Mouse (Mus musculus) hindbrain, embryonic 16.5 days (tissue): Measurements from ENCODE around the gene Pttg1ip. TPM values are rescaled to one million over a fixed set of nuclear protein-coding genes. Genes with fewer than 3 reads are reported as not detected.

Experiments
- ATAC-seq: fragments of 200-750 bp; cut with Nextera tagmentation; 2 replicates; pipeline ENCODE4 v1.8.0; 2017; ENCODE audit warnings: moderate TSS enrichment, moderate library complexity
- H3K27ac ChIP-seq: fragments of 300-500 bp; sonication (generic); 2 replicates; pipeline ENCODE4 v1.5.1; 2014; ENCODE audit warnings: low read depth, mild to moderate bottlenecking, control low read depth, low read length, moderate library complexity
- H3K27me3 ChIP-seq: fragments of 300-500 bp; sonication (generic); replicated peaks from 2 replicates; pipeline ENCODE4 v1.6.1; 2014; ENCODE audit warnings: low read length; ENCODE audit not compliant: control insufficient read depth, insufficient read depth
- H3K36me3 ChIP-seq: fragments of 300-500 bp; sonication (generic); 2 replicates; pipeline ENCODE4 v1.6.1; 2014; ENCODE audit warnings: mild to moderate bottlenecking, low read length, moderate library complexity, mixed read lengths; ENCODE audit not compliant: control insufficient read depth, insufficient read depth
- H3K4me1 ChIP-seq: fragments of 300-500 bp; sonication (generic); 2 replicates; pipeline ENCODE4 v1.6.1; 2014; ENCODE audit warnings: low read depth, low read length; ENCODE audit not compliant: control insufficient read depth, insufficient read depth
- H3K4me2 ChIP-seq: fragments of 300-500 bp; sonication (generic); 2 replicates; pipeline ENCODE4 v1.6.1; 2014; ENCODE audit warnings: mild to moderate bottlenecking, low read length, control low read depth, moderate library complexity
- H3K4me3 ChIP-seq: fragments of 300-500 bp; sonication (generic); 2 replicates; pipeline ENCODE4 v1.5.1; 2014; ENCODE audit warnings: mild to moderate bottlenecking, low read length, control low read depth, moderate library complexity
- H3K9ac ChIP-seq: fragments of 300-500 bp; sonication (generic); 2 replicates; pipeline ENCODE4 v1.6.1; 2014; ENCODE audit warnings: low read depth, mild to moderate bottlenecking, control low read depth, low read length, moderate library complexity
- H3K9me3 ChIP-seq: fragments of 300-500 bp; sonication (generic); 2 replicates; pipeline ENCODE4 v1.6.1; 2014; ENCODE audit warnings: mild to moderate bottlenecking, low read length, moderate library complexity; ENCODE audit not compliant: control insufficient read depth
- WGBS: fragments of 180-500 bp; shearing (Covaris S2); extraction: QIAGEN DNeasy Blood & Tissue Kit; methylation state at CpG from one replicate; pipeline ENCODE4 v1.1.7; 2014; 5-methylcytosine and 5-hydroxymethylcytosine counted together
- polyA plus RNA-seq: library from polyadenylated mRNA; unstranded; fragments of >200 nt; fragmentation: Nextera tagmentation; extraction: Ambion mirVana; gene quantifications from 2 replicates; pipeline ENCODE4 v1.2.1, GENCODE M21; 2015

The Pttg1ip gene
- 84.4 and 88.3 TPM in 2 replicates for polyA plus RNA-seq

DNA sequence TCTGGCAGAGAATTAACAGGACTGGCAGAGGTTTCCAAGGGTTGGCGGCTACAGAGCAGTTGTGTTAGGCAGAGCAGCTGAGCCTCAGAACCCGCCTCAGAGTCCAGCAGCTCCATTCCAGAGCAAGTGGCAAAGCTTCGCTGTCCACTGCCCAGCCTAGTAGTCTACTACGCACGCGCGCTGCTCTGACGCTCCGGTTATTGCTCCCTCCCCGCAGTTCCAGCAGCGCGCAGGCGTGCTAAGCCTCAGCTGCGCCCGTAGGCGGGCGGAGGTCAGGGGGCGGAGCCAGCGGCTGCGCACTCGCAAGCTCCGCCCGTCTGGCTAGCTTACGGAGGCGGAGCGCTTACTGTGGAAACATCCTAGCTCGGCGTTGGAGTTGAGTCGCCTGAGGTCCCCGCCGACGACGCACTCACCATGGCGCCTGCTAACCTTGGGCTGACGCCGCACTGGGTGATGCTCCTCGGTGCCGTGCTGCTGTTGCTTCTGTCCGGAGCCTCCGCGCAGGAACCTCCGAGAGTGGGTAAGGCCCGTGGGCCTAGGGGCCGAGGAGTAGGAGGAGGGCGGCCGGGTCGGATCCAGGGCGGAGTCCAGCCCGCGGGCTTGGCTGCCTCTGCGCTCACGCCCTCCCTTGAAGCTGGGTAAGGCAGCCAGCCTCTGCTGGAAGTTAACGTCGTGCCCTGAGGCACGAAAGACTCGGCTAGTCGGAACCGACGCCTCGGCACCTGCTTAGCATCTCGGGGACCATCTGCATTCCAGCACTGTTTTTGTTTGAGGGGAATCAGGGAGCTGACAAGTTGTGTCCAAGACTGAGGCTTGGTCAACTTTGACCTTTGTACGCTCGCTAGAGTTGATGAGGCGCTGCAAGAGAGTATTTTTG, at the start of gene Pttg1ip:
Pttg1ip (plus strand) TSS at position 313 of the 877 bp plus-strand sequence.
- Histone ChIP-seq H3K9me3 (no peaks in the 10 kb centered on the region), H3K27me3 (no peaks in the 10 kb centered on the region), H3K4me3 (peak within 1 kb of the TSS; percentile 93), H3K27ac (peak within 1 kb of the TSS; percentile 91), H3K36me3 (0 out of 2 replicates have a peak, but pooled peaks cover 3% of the 10 kb centered on the region), H3K4me1 (peaks cover 19% of the 10 kb centered on the region), H3K4me2 (peak within 1 kb of the TSS; percentile 95), H3K9ac (peak within 1 kb of the TSS; percentile 96)
- ATAC-seq = peak; percentile 98
- WGBS = under 1% methylated on average over 61 of the region's 64 CpGs

DNA sequence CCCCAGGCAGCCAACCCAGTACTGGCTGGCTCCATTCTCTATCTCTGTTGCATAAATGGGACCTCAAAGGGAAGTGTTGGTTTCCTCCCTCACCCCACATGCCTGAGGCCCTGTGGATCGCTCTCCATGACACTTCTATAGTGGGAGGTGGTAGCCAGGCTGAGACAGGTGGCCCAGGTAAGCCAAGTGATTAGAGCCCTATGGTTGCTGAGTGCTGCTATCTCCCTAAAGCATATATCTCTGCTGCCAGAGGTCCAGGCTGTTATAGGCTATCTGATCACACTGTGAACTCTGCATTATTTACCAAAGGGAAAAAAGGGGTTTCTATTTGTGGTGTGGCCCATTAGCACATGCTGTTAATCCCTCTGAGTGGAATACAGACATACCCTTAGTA, 49.5 kb upstream of the Pttg1ip start:
- no peaks in the 10 kb centered on the region for H3K4me1 ChIP-seq
- H3K4me3 ChIP-seq = no peak overlapping the region
- H3K27ac ChIP-seq = no peak overlapping the region
- H3K27me3 ChIP-seq = no peaks in the 10 kb centered on the region
- H3K9me3 ChIP-seq = no peaks in the 10 kb centered on the region
- WGBS = 59% methylated on average over 1 of the region's 1 CpGs
- no peak overlapping the region for H3K4me2 ChIP-seq
- no peak overlapping the region for H3K9ac ChIP-seq
- no peaks in the 10 kb centered on the region for H3K36me3 ChIP-seq
- ATAC-seq = no peak

DNA sequence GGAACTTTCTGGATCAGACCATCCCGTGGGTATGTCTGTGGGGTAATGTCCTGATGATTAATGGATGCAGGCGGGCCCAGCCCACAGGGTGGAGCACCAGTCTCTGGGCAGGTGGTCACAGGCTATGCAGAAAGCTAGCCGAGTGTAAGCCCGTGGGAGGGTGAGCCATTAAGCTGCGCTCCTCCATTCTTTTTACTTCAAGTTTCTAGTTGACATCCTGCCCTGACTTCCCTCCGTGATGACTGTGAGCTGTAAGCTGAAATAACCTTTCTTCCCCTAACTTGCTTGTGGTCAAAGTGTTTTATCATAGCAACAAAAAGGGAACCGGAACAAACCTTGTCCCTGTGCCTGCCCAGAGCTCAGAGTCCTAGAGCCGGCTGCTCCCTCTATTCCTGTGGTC, 44.8 kb upstream of the Pttg1ip start:
- Histone ChIP-seq H3K4me1 (no peaks in the 10 kb centered on the region), H3K27me3 (no peaks in the 10 kb centered on the region), H3K9ac (no peak overlapping the region), H3K36me3 (no peaks in the 10 kb centered on the region), H3K4me3 (no peak overlapping the region), H3K4me2 (no peak overlapping the region), H3K27ac (no peak overlapping the region), H3K9me3 (no peaks in the 10 kb centered on the region)
- 69% methylated on average over 8 of the region's 8 CpGs for WGBS
- ATAC-seq = no peak

DNA sequence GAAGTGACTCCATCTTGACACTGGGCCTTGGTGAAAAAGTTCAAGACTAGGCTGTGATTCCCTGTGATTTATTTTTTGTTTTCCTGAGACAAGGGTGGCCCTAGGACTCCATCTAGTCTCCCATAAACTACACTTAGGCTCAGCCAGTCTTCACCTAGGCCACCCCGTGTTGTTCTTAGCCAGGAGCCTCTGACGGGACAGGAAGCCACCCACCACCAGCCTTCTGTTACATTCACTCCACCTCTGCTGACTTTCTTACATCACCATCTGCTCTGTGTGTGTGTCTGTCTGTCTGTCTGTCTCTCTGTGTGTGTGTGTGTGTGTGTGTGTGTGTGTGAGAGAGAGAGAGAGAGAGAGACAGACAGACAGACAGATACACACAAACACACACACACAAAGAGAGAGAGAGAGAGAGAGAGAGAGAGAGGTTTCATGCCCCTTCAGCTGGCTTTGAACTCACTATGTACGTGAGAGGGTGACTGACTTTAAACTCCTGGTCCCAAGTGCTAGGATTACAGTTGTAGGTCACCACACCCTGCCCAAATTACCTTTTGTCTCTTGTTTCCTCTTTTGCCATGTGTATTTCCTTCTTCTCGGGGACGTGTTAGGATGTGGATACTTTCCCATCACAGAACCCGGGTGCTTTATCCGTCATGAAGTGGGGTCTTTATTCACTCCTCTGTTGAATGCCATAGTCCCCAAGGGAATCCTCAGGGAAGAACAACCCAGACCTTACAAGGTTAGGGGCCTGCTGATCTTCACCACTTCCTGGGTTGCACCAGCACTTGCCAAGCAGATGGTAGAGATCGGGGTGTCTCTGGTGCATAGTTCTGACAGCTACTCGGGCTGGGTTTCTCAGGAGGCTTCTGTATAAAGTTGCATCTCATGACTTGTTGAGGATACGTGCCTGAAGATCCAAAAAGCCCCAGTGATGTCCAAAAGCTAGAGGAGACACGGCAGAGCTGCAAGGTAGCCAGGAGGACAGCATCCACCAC, 44.0 kb upstream of the Pttg1ip start:
- Histone ChIP-seq H3K36me3 (no peaks in the 10 kb centered on the region), H3K27me3 (no peaks in the 10 kb centered on the region), H3K9ac (no peak overlapping the region), H3K4me2 (no peak overlapping the region), H3K27ac (no peak overlapping the region), H3K4me1 (no peaks in the 10 kb centered on the region), H3K9me3 (no peaks in the 10 kb centered on the region), H3K4me3 (no peak overlapping the region)
- 81% methylated on average over 11 of the region's 11 CpGs for WGBS
- no peak for ATAC-seq

DNA sequence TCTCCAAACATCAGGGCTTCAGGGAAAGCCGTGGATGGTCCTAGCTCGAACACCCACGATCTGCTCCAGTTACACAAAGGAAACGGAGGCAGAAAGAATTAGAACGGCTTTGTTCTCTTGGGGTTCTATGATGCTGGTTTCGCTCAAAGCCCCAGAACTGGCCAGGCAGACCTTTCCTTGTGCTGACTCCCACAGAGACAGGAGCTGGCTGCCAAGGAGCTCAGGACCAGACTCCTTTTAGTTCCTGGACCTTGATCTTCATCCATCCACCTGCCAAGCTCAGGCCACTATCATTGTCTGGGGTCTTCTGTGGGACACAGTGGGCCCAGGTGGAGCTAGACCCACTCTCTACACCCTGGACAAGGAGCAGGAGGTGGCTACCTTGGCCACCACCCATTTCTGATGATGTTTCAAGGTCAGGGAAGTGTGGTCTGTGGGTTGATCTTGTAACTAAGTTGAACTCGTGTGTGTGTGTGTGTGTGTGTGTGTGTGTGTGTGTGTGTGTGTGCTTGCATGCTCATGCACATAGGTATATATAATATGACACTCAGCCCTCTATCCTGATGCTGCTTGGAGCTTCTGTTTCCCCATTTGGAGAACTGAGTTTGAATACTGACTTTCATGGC, 42.1 kb upstream of the Pttg1ip start:
- H3K9ac ChIP-seq = no peak overlapping the region
- H3K9me3 ChIP-seq = no peaks in the 10 kb centered on the region
- no peaks in the 10 kb centered on the region for H3K36me3 ChIP-seq
- no peaks in the 10 kb centered on the region for H3K4me1 ChIP-seq
- H3K4me2 ChIP-seq = no peak overlapping the region
- no peak for ATAC-seq
- WGBS = 71% methylated on average over 7 of the region's 7 CpGs
- no peak overlapping the region for H3K4me3 ChIP-seq
- no peak overlapping the region for H3K27ac ChIP-seq
- H3K27me3 ChIP-seq = no peaks in the 10 kb centered on the region

DNA sequence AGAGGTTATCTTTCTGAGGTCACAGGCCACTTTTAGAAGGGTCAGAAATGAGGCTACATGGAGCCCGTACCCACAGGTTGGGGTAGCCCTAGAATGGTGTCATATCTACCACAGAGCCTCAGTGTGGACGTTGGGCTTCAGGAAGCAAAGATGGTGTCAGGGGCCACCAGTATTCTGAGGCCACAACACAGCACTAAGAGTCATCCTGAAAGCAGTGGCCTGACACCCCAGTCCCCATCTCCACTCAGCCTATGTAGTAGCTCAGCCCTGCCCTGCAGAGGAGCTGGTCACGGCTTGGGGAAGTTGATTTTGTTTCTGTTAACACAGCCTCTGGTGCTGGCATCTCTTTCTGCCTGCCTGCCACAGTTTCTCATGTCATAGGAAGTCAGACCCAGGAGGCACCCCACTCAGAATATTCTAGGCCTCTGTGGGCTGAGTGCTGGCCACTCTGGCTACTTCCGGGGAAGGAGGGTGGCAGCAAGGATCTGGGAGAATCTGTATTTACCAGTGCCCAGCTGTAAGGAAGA, 40.9 kb upstream of the Pttg1ip start:
- 90% methylated on average over 4 of the region's 4 CpGs for WGBS
- no peak overlapping the region for H3K9ac ChIP-seq
- ATAC-seq = no peak

DNA sequence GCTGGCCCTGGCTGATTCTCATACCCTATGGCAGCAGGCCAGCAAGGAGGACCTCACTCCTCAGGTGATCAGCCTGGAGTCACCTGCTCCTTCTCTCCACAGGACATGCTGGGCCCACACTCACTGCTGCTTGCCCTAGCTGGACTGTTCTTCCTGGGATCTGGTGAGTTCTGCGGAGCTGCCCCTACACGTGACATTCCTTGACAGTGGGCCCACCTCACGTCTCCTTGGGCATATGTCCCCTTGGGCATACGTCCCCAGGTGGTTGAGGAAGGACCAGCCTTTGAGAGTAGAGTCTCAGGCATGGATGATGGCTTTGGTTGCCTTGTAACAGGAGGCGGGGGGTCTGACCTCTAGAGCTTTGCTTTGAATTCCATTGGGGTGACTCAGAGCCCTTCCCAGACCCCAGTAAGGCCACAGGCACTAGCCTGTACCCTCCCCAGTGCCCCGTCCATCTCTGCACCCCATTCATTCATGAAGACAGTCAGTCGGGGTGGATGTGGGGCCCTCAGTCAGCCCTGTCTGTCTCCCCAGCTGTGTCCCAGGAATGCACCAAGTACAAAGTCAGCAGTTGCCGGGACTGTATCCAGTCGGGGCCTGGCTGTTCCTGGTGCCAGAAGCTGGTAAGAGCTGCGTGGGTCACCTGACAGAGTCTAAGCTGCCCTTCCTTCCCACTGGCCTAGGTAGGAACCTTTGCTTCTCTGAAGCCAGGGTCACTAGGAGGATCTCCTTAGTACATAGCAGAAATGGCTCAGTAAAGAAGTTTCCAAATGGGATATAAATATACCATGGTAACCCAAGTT, 39.5 kb upstream of the Pttg1ip start:
- 79% methylated on average over 10 of the region's 10 CpGs for WGBS

More for the DNA sequence above, 40.9 kb upstream of the Pttg1ip start:
- Histone ChIP-seq H3K27me3 (no peaks in the 10 kb centered on the region), H3K27ac (no peak overlapping the region), H3K4me3 (no peak overlapping the region), H3K36me3 (no peaks in the 10 kb centered on the region), H3K9me3 (no peaks in the 10 kb centered on the region), H3K4me1 (no peaks in the 10 kb centered on the region), H3K4me2 (no peak overlapping the region)

DNA sequence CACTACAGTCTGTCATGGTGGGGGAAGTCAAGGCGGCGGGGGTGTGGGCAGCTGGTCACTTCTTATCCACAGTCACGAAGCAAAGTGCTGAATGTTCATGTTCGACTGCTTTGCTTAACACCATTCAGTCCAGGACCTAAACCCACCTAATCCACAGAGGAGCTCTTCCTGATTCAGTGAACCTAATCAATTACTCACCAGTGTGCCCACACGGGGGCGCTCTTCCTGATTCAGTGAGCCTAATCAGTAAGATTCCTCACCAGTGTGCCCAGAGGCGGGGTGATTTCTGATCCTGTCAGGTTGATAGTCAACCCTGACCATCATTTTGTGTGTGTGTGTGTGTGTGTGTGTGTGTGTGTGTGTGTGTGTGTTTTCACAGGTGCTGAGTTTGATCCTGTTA, 38.3 kb upstream of the Pttg1ip start:
- Histone ChIP-seq H3K4me1 (no peaks in the 10 kb centered on the region), H3K4me2 (no peak overlapping the region), H3K36me3 (no peaks in the 10 kb centered on the region), H3K9ac (no peak overlapping the region), H3K27ac (no peak overlapping the region), H3K27me3 (no peaks in the 10 kb centered on the region), H3K4me3 (no peak overlapping the region), H3K9me3 (no peaks in the 10 kb centered on the region)
- WGBS = 42% methylated on average over 7 of the region's 7 CpGs
- no peak for ATAC-seq

More for the DNA sequence above, 39.5 kb upstream of the Pttg1ip start:
- Histone ChIP-seq H3K4me1 (no peaks in the 10 kb centered on the region), H3K4me3 (no peak overlapping the region), H3K27me3 (no peaks in the 10 kb centered on the region), H3K27ac (no peak overlapping the region), H3K9ac (no peak overlapping the region), H3K9me3 (no peaks in the 10 kb centered on the region), H3K36me3 (no peaks in the 10 kb centered on the region), H3K4me2 (no peak overlapping the region)
- ATAC-seq = no peak
